Mouse (Mus musculus) testis, adult 2 months (tissue): ENCODE measurements around the gene Actr3. TPM values are rescaled to one million over a fixed set of nuclear protein-coding genes. Genes with fewer than 3 reads are reported as not detected.
"Not testable (repeated sequence)": the region's sequence is repeated elsewhere in the genome, so short reads cannot be mapped to it uniquely, and the experiment has no call there.

ENCODE experiments used
- H3K27ac ChIP-seq: fragments of 200-500 bp; 2 replicates; pipeline ENCODE4 v1.5.1; 2012; ENCODE audit warnings: low read depth, low read length; ENCODE audit not compliant: control insufficient read depth, insufficient read depth
- H3K27me3 ChIP-seq: fragments of 200-500 bp; 2 replicates; pipeline ENCODE4 v1.6.1; 2012; ENCODE audit warnings: mild to moderate bottlenecking, low read length, moderate library complexity; ENCODE audit not compliant: control insufficient read depth, insufficient read depth
- H3K36me3 ChIP-seq: fragments of 200-500 bp; 2 replicates; pipeline ENCODE4 v1.6.1; 2012; ENCODE audit warnings: mild to moderate bottlenecking, low read length; ENCODE audit not compliant: control insufficient read depth, insufficient read depth
- H3K4me1 ChIP-seq: fragments of 200-500 bp; 2 replicates; pipeline ENCODE4 v1.6.1; 2012; ENCODE audit warnings: low read length; ENCODE audit not compliant: control insufficient read depth, insufficient read depth
- H3K4me3 ChIP-seq: fragments of 200-500 bp; 2 replicates; pipeline ENCODE4 v1.5.1; 2012; ENCODE audit warnings: low read depth, mild to moderate bottlenecking, low read length, moderate library complexity, mixed read lengths; ENCODE audit not compliant: control insufficient read depth
- CTCF ChIP-seq: fragments of 200-500 bp; IDR thresholded peaks from 2 replicates; pipeline ENCODE4 v1.5.1; 2012; ENCODE audit warnings: low read depth, mild to moderate bottlenecking, inconsistent platforms, low read length, moderate library complexity; ENCODE audit not compliant: control insufficient read depth, insufficient read depth, insufficient replicate concordance
- POLR2A ChIP-seq: fragments of 200-500 bp; IDR thresholded peaks from 2 replicates; pipeline ENCODE4 v1.6.1; 2012; ENCODE audit warnings: low read depth, mild to moderate bottlenecking, inconsistent platforms, low read length, moderate library complexity; ENCODE audit not compliant: control insufficient read depth
- polyA plus RNA-seq: library from polyadenylated mRNA; depleted of rRNA; stranded (reverse); fragments of >200 nt; gene quantifications from 2 replicates; pipeline ENCODE4 v1.2.3, GENCODE M21; 2012

Actr3 gene
- polyA plus RNA-seq, 1 experiment: 13.3 TPM

DNA sequence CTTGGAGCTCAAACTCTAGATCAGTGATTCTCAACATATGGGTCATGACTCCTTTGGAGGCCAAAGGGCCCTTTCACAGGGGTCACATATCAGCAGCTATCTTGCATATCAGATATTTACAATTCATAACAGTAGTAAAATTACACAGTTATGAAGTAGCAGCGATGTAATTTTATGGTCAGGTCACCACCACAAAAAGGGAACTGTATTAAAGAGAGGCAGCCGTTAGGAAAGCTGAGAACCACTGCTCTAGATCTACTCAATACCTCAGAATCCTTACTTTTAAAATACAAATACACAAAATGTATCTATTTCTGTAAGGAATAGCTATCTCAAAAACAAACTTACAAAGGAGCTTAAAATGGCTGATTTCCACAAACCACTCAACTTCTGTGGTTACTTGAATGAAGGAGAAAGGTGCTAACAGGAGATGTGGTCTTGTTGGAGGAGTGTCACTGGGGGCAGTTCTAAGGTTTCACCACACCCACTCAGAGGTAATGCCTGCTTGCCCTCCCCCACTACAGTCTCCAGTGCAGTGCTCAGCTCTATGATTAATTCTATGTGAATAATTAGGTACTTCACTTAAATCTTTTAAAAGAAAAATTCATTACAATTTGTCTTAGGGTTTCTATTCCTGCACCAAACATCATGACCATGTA, 9.0 kb downstream of the Actr3 start:
- Histone ChIP-seq H3K4me3 (no peak overlapping the region), H3K27ac (no peak overlapping the region), H3K4me1 (no peaks in the 10 kb centered on the region; the same call in 1 of the 2 replicates), H3K36me3 (no peaks in the 10 kb centered on the region), H3K27me3 (no peaks in the 10 kb centered on the region)
- TF ChIP-seq CTCF (no peak), POLR2A (no peak)

DNA sequence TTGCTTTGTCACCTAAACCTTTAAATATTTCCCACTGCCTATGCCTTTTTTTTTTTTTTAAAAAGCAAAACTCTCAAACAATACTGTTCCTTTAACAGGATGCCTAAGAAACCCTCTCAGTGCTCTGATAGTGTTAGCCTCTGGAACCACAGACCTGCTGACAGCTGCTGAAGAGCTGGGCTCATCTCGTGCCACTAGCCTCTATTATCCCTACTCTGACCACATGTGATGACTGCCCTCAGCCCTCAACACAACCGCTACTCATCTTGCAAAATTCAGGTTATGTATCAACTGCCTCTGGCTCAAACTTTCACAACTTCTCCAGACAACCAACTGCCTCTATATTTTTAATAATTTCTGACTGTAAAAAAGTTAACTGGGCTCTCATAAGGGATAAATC, 15.6 kb downstream of the Actr3 start:
- H3K27me3 ChIP-seq: no peaks in the 10 kb centered on the region
- H3K4me3 ChIP-seq: no peak overlapping the region
- no peak overlapping the region for H3K27ac ChIP-seq
- no peaks in the 10 kb centered on the region; the same call in 1 of the 2 replicates for H3K36me3 ChIP-seq
- no peaks in the 10 kb centered on the region for H3K4me1 ChIP-seq
- TF ChIP-seq CTCF: no peak
- no peak for TF ChIP-seq POLR2A

GRCm38 (mm10) chr1:125418732-125419131, 16.8 kb downstream of the Actr3 start:
- TF ChIP-seq CTCF: no peak
- no peak for TF ChIP-seq POLR2A
- H3K4me1 ChIP-seq: no peaks in the 10 kb centered on the region
- no peak overlapping the region for H3K4me3 ChIP-seq
- no peak overlapping the region for H3K27ac ChIP-seq
- H3K27me3 ChIP-seq: no peaks in the 10 kb centered on the region
- H3K36me3 ChIP-seq: no peaks in the 10 kb centered on the region; the same call in 1 of the 2 replicates

DNA sequence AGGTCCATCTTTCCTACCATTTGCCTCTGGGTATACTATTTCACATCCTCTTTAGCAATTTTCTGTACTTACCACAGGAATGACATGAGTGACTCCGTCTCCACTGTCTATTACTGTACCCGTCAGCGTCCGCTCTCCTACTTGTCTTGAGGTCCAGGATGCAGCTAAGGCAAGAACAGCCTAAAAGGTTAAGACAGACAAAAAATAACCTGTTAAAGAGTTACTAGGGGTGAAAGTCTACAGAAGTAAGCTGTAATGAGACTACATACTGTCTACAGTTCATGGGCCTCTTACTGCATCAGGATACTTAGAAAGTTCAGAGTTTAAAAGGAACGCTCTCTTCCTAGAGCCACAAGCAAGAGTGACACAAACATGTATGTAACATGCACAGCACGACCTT, 28.3 kb downstream of the Actr3 start:
- H3K36me3 ChIP-seq: peaks cover 2% of the 10 kb centered on the region; the same call in 1 of the 2 replicates
- no peak overlapping the region for H3K27ac ChIP-seq
- no peaks in the 10 kb centered on the region for H3K27me3 ChIP-seq
- no peak overlapping the region for H3K4me3 ChIP-seq
- H3K4me1 ChIP-seq: no peaks in the 10 kb centered on the region
- no peak for TF ChIP-seq POLR2A
- TF ChIP-seq CTCF: no peak

DNA sequence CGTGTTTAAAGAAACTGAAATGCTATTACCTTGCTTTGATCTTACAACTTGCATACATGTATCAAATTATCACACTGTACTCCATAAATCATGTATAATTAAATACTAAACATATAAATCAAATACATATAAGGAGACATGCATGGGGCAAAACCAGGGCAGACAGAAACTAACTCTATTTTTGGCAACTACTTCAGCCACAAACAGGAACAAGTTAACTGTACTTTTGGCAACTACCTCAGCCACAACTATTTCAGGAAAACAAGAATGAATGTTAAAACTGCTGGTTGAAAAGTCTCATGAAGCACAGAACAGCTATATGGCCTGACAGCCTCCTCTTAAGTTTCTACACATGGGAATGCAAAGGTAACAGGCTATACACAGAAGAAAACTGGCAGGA, 40.1 kb downstream of the Actr3 start:
- Histone ChIP-seq H3K4me3 (no peak overlapping the region), H3K27me3 (no peaks in the 10 kb centered on the region), H3K27ac (no peak overlapping the region), H3K4me1 (no peaks in the 10 kb centered on the region), H3K36me3 (peaks cover 3% of the 10 kb centered on the region)
- no peak for TF ChIP-seq POLR2A

GRCm38 (mm10) chr1:125393324-125393723, 42.2 kb downstream of the Actr3 start:
- H3K4me1 ChIP-seq, H3K36me3 ChIP-seq, H3K4me3 ChIP-seq, H3K27me3 ChIP-seq, H3K27ac ChIP-seq: not testable (repeated sequence)

GRCm38 (mm10) chr1:125390065-125390754, 45.3 kb downstream of the Actr3 start:
- H3K36me3 ChIP-seq, H3K27ac ChIP-seq, H3K4me1 ChIP-seq, H3K4me3 ChIP-seq, H3K27me3 ChIP-seq: not testable (repeated sequence)

- H3K4me1 ChIP-seq, H3K4me3 ChIP-seq, H3K27me3 ChIP-seq, H3K27ac ChIP-seq, H3K36me3 ChIP-seq: not testable (repeated sequence)
Observed at GRCm38 (mm10) chr1:125389634-125390033, 45.9 kb downstream of the Actr3 start.
